Mouse (Mus musculus) ES-CJ7 (cell line): Measurements from ENCODE around the gene Gm4131.
A peak's percentile ranks its signal among the peaks of the same experiment; 100 is the strongest.

Experiments
- DNase-seq: peaks from one replicate; pipeline ENCODE4 v3.0.0; 2011; ENCODE audit warnings: low read depth, low spot score

The Gm4131 gene

GRCm38 (mm10) chr14:62550121-62550520 lies 16.6 kb downstream of the Gm4131 start:
- no peak for DNase-seq

GRCm38 (mm10) chr14:62546746-62547145 lies 20.0 kb downstream of the Gm4131 start:
- DNase-seq = no peak

DNA sequence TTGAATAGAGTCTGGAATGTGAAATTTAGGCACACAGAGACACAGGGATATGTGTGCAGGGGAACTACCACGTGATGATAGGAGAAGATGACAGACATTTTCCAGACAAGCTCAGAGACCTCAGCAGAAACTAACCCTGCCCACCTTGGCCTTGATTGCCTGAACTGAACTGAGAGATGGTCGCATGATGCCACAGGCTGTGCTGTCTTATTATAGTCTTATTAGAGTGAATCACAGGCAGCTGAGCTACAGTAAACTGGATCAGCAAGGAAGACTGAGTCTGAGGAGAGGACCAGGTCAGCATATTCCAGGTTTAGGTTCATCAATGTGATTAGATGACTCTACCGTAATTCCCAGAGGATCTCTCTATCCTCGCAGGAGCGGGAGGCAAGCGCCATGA lies 20.4 kb downstream of the Gm4131 start:
- DNase-seq = no peak

DNA sequence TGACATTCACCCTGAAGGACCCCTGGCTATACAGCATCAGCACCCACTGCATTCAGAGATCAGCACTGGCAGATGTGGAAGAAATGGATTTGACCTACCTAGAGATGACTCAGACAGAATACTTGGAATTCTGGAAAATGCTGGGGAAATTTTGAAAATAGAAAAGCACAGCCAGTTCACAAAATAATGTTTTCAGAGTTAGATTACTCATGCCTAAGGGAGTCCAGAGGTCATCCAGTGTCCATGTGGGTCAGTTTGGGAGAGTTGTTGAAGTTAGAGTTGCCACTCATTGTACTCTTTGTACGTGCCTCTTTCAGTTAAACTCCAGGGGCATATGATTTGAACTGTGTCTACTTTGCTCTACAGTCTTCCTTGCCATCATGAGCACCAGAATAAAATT lies 25.0 kb downstream of the Gm4131 start:
- no peak for DNase-seq

DNA sequence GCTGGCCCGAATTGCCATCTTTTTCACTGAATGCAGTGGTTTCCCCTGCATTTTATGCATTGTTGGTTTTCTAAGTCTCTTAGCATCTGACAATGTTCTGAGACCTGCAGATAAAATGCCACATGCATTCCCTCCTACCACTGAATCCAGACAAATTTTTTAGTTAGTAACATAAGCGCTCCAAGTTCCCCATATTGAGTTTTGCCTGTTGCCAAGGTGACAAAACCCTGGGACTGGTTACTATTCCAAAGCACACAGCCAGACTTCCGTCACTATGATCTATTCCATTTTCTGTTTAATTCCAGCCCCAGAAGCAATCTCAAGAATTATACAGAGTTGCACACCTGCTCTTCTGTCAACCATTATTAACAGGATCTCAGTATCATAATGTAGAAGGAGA lies 26.9 kb downstream of the Gm4131 start:
- no peak for DNase-seq

- no peak for DNase-seq
These were observed 29.7 kb downstream of the Gm4131 start for GRCm38 (mm10) chr14:62536988-62537387.

DNA sequence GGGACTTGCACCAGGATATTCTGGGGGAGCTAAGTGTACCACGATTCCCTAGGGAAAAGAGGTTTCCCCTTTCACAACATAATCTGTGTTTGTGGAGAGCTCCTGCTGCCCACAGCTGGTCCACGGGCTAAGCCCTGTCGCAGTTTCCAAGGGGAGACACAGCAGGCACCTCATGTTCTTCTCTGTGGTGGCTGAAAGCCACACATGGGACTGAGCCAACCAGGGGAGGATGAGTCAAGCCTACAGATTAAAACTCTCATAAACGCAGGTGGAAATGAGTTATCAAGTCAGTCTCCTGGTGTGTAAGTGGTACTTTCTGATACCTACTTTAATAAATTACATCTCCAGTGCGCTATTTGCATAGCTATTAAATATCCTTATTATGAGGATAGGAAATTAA lies 30.6 kb downstream of the Gm4131 start:
- no peak for DNase-seq

GRCm38 (mm10) chr14:62530951-62531350 lies 35.8 kb downstream of the Gm4131 start:
- no peak for DNase-seq

- no peak for DNase-seq
These were observed 53.9 kb downstream of the Gm4131 start for GRCm38 (mm10) chr14:62512845-62513244.

- DNase-seq = no peak
These were observed 57.4 kb downstream of the Gm4131 start for GRCm38 (mm10) chr14:62509350-62509749.

GRCm38 (mm10) chr14:62506261-62506660 lies 60.5 kb downstream of the Gm4131 start:
- DNase-seq = no peak

- DNase-seq = no peak
These were observed 69.3 kb downstream of the Gm4131 start for GRCm38 (mm10) chr14:62497391-62497790.

DNA sequence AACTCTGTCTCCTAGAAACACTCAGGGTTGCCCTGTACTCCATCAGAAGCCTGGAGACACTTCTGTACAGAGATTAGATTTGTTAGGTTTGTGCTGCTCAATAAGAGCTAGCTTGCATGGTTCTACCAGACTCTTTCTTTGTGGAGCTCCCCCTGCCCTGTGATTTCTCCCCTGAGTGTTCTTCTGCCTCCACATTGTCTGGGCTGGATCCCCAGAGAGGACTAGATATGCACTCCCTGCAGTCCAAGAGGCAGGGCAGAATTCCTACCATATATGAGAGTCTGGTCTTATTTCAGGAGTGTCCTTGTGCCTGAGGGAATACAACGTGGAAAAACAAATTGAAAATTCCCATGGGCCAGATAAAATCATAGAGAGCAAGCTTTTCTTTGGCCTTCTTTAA lies 70.2 kb downstream of the Gm4131 start:
- no peak for DNase-seq

- DNase-seq = no peak
These were observed 73.3 kb downstream of the Gm4131 start for GRCm38 (mm10) chr14:62493456-62493855.

- DNase-seq = peak; percentile 91
These were observed 74.4 kb downstream of the Gm4131 start for GRCm38 (mm10) chr14:62492196-62492850.

GRCm38 (mm10) chr14:62488270-62488669 lies 78.5 kb downstream of the Gm4131 start:
- DNase-seq = no peak

DNA sequence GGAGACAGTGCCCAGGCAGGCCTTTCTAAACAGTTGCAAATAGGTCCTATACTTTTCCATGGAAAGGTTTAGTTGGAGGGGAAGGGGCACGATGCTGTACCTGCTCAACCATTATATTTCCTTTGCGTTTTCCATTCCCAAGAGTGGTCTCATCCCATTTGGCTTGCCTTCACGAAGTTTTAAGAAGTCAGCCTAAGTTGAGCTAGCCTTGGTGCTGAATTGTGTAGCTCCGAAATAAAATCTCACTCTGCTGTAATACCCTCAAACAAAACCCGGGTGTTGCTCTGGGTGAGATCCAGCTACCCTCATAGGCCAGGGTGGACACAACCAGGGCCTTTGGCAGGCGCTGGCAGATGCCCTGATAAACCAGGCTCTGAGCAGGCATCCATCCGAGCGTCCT lies 85.3 kb downstream of the Gm4131 start:
- DNase-seq = peak; percentile 28

DNA sequence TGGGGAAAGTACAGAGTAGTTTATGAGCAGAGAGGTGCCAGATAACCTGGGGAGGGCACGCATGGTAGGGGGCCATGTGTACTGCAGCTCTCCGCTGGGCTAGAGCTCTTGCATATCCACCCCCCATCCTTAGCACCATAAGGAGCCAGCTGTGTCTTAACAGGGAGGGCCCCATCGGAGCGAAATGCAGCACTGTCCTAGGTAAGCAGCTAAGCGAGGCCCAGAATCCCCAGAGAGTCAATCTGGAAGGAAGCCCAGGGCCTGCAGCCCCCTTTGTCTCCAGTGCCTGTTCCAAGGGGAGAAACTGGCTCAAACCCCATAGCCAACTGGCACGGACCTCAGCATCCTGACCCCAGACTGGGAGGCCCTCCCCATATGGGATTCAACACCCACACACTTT lies 87.3 kb downstream of the Gm4131 start:
- DNase-seq = no peak

GRCm38 (mm10) chr14:62474481-62474880 lies 92.2 kb downstream of the Gm4131 start:
- no peak for DNase-seq

DNA sequence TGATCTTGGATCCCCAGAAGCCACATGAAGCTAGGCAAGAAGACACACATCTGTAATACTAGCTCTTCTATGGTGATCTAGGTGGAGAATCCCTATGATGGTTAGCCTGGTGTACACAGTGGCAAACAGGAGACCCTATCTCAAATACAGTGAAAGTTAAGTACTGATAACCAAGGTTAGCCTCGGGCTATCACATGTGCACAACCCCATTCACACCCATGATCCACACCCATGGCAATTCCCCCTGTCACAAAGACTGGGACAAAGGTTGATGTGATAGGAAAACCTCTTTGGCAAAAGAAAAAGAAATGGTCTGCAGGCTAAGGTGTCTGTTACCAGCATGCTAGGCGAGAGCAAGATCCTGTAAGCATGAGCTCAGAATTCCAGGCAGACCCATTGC lies 94.7 kb downstream of the Gm4131 start:
- no peak for DNase-seq

DNA sequence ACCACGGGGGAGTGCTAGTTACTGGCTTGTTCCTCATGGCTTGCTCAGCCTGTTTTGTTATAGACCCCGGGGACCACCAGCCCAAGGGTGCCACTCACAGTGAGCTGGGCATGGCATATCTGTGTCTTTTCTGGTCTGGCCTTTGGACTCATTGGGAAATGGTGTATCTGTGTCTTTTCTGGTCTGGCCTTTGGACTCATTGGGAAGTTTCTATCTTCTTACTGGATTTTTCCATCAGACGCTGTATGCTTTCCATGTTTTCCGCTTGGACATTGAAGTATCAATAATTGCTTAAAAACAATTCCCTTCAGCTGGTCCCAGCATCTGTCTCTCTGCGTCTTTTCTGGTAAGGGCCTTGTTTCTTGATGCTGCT lies 98.0 kb downstream of the Gm4131 start:
- no peak for DNase-seq

DNA sequence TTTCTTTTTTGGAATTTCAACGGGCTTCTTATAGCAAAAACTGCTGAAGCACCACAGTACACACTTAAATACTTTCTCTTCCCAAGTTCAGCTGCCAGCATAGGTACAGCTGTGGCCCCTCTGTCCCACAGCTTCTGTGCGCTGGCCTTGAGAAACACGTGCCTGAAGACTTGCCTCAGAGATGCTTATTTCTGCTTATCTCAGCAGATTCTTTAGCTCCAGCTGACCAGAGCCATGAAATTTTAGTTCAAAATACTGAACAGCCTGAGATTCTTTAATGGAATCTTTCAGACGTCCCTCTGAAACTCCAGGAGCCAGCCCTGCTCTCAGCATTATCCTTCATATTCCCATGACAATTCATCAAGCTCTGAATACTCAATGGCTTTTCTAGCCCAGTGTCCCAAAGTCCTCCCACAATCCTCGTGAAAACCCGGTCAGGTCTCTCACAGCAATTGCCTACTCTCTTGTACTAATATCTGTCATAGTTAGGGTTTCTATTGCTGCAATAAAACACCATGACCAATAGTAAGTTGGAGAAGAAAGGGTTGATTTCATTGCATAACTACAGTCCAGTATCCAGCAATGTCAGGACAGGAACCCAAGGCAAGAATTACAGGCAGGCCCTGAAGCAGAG lies 98.5 kb downstream of the Gm4131 start:
- no peak for DNase-seq

- DNase-seq = no peak
These were observed 101.8 kb downstream of the Gm4131 start for GRCm38 (mm10) chr14:62464966-62465365.

GRCm38 (mm10) chr14:62459541-62459940 lies 107.2 kb downstream of the Gm4131 start:
- DNase-seq = peak; percentile 44
